Comparison of ENCODE assay signal across 15 mouse cellular contexts in genomic region chr10:31544149-31544942, GRCm38 (mm10).
"Had no signal": no experiment of that assay in that cellular context is flagged by ENCODE, and none has a peak within 500 bp of the region (broad histone marks: within the 10 kb centered on the region; RNA-seq: fewer than 3 reads in every experiment).

No protein-coding gene starts in this region.

- H3K4me3 ChIP-seq: layer of hippocampus, adult 2 months; limb, embryonic 10.5 days; liver, embryonic 12.5 days; lung, embryonic 15.5 days; midbrain, embryonic 12.5 days; myocyte; neural tube, embryonic 15.5 days had no signal

- H3K36me3 ChIP-seq: limb, embryonic 10.5 days; liver, embryonic 12.5 days; lung, embryonic 15.5 days; midbrain, embryonic 12.5 days; neural tube, embryonic 15.5 days had no signal

- H3K4me2 ChIP-seq: liver, embryonic 12.5 days; lung, embryonic 15.5 days; midbrain, embryonic 12.5 days; neural tube, embryonic 15.5 days had no signal

- ATAC-seq: liver, embryonic 12.5 days had no signal

- DNase-seq: kidney, adult 11 months; kidney, postnatal 10 days; kidney, postnatal 4 days; lung, postnatal 14 days; right cerebral cortex, adult 18-20 months; right cerebral cortex, postnatal 25 days; thymus, postnatal 14 days had no signal

- H3K9me3 ChIP-seq: limb, embryonic 10.5 days; liver, embryonic 12.5 days; lung, embryonic 15.5 days; midbrain, embryonic 12.5 days; neural tube, embryonic 15.5 days had no signal

- H3K9ac ChIP-seq: liver, embryonic 12.5 days; lung, embryonic 15.5 days; midbrain, embryonic 12.5 days; neural tube, embryonic 15.5 days had no signal

- H3K27ac ChIP-seq: layer of hippocampus, adult 2 months; limb, embryonic 10.5 days; liver, embryonic 12.5 days; lung, embryonic 15.5 days; midbrain, embryonic 12.5 days; neural tube, embryonic 15.5 days; stomach, postnatal 0 days had no signal

- H3K4me1 ChIP-seq: limb, embryonic 10.5 days; liver, embryonic 12.5 days; lung, embryonic 15.5 days; midbrain, embryonic 12.5 days; neural tube, embryonic 15.5 days had no signal

- H3K27me3 ChIP-seq: liver, embryonic 12.5 days; lung, embryonic 15.5 days; midbrain, embryonic 12.5 days; neural tube, embryonic 15.5 days had no signal
